Mouse (Mus musculus) inflammation-experienced regulatory T-cells (primary cell): ENCODE results near the gene Krt76. TPM values are rescaled to one million over a fixed set of nuclear protein-coding genes. Genes with fewer than 3 reads are reported as not detected.

Experiments used
- polyA plus RNA-seq, 2 experiments: library from polyadenylated mRNA; unstranded; fragments of 100-300 nt; shearing (Covaris generic); gene quantifications; one replicate each; pipeline ENCODE4 v1.2.1; 2017

The Krt76 gene
- under 1 TPM in 1 of 2 experiments, not detected in 1; 0.61 TPM for polyA plus RNA-seq

GRCm38 (mm10) chr15:101892820-101893219 is at the start of gene Krt76:
Gene Krt76 (minus strand): TSS chr15:101892920.

GRCm38 (mm10) chr15:101940274-101940829 is 47.6 kb upstream of the Krt76 start, which contains the start of gene Krt79:
Gene Krt79 (minus strand): TSS chr15:101940324.

GRCm38 (mm10) chr15:101924635-101925034 is 31.9 kb upstream of the Krt76 start, which contains the start of gene Krt4:
Gene Krt4 (minus strand): TSS chr15:101924735.

GRCm38 (mm10) chr15:101869431-101869830 is 23.3 kb downstream of the Krt76 start, which contains the start of gene Krt77:
Gene Krt77 (minus strand): TSS chr15:101869705.

GRCm38 (mm10) chr15:101850694-101851093 is 42.0 kb downstream of the Krt76 start, which contains the start of gene Krt1:
Gene Krt1 (minus strand): TSS chr15:101850794.

Other genes with a start within 250 kb of the Krt76 start
- gene Gm5478, start 245.5 kb downstream of the Krt76 start, polyA plus RNA-seq: not detected
- not detected for gene Krt6b, start 212.6 kb downstream of the Krt76 start, polyA plus RNA-seq
- gene Krt6a, start 198.6 kb downstream of the Krt76 start, polyA plus RNA-seq: under 1 TPM in 1 of 2 experiments, not detected in 1; 0.16 TPM
- gene Krt5, start 180.0 kb downstream of the Krt76 start, polyA plus RNA-seq: under 1 TPM in 1 of 2 experiments, not detected in 1; 0.07 TPM
- under 1 TPM in 1 of 2 experiments, not detected in 1; 0.23 TPM for gene Krt71, start 149.8 kb downstream of the Krt76 start, polyA plus RNA-seq
- gene Krt72, start 106.5 kb downstream of the Krt76 start, polyA plus RNA-seq: under 1 TPM; 0.08 to 0.43 TPM
- under 1 TPM; 0.12 to 0.18 TPM for gene Krt73, start 90.6 kb downstream of the Krt76 start, polyA plus RNA-seq
- under 1 TPM; 0.06 to 0.92 TPM for gene Krt2, start 74.8 kb downstream of the Krt76 start, polyA plus RNA-seq
- gene Krt1, start 42.1 kb downstream of the Krt76 start, polyA plus RNA-seq: under 1 TPM; 0.12 to 0.22 TPM
- not detected for gene Krt77, start 23.2 kb downstream of the Krt76 start, polyA plus RNA-seq
- gene Krt4, start 31.8 kb upstream of the Krt76 start, polyA plus RNA-seq: under 1 TPM; 0.07 to 0.56 TPM
- gene Krt79, start 47.4 kb upstream of the Krt76 start, polyA plus RNA-seq: 1 to 10 TPM in 1 of 2 experiments, not detected in 1; 4.3 TPM
- not detected for gene Krt78, start 61.4 kb upstream of the Krt76 start, polyA plus RNA-seq
- gene Krt8, start 111.6 kb upstream of the Krt76 start, polyA plus RNA-seq: 1 to 10 TPM; 1.7 to 2.4 TPM
- 1 to 10 TPM in 1 of 2 experiments, under 1 TPM in 1; 0.71 to 6.2 TPM for gene Krt18, start 135.3 kb upstream of the Krt76 start, polyA plus RNA-seq
- 10 to 100 TPM; 96.9 to 97.9 TPM for gene Eif4b, start 180.9 kb upstream of the Krt76 start, polyA plus RNA-seq
- gene Tns2, start 207.5 kb upstream of the Krt76 start, polyA plus RNA-seq: 1 to 10 TPM; 2.7 to 3.6 TPM
- 10 to 100 TPM; 55.1 to 62.1 TPM for gene Spryd3, start 243.3 kb upstream of the Krt76 start, polyA plus RNA-seq